Mouse (Mus musculus): ENCODE measurements around the gene Slc48a1.

- TF ChIP-seq CTCF (IDR thresholded peaks at IDR 0.05; ENCODE audit: insufficient read depth, low read depth, low read length) = no peak
- TF ChIP-seq POLR2A (IDR thresholded peaks at IDR 0.05; ENCODE audit: insufficient read depth, low read depth, low read length) = no peak
Observed at GRCm38 (mm10) chr15:97751676-97752075, 26.6 kb upstream of the Slc48a1 start.
